ENCODE assay signal across 7 mouse cellular contexts in the genomic region with DNA sequence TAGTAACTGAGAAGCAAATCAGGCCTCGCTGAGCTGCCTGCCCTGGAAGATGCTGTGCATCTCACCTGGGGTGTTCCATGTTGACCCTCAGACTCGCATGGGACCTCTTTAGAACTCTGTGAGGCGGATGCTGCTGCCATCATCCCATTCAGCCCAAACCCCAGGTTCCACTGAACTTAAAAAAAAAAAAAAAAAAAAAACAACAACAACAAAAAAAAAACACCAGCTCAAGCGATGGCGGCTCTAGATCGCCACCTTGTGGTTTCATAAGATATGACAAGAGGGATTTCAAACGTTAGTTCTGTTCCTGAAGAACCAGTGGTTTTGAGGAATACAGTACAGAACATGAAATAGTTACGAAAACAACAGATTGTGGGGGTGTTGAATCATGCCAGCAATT. TPM values are rescaled to one million over a fixed set of nuclear protein-coding genes. Genes with fewer than 3 reads are reported as not detected.
DNase-seq lines count a peak whose midpoint lies in the region; ATAC-seq and TF ChIP-seq lines count a peak whose summit lies in the region.

No protein-coding gene starts in this region.

- no peak overlapping the region for H3K9ac ChIP-seq in CH12.LX (ENCODE audit: insufficient read depth, low read depth)
- H3K9ac ChIP-seq in neural tube, embryonic 15.5 days (replicated peaks) = no peak overlapping the region

- H3K4me2 ChIP-seq in CH12.LX (ENCODE audit: insufficient read depth, low read depth, poor library complexity, severe bottlenecking) = no peak overlapping the region
- no peak overlapping the region for H3K4me2 ChIP-seq in neural tube, embryonic 15.5 days

- peak; percentile 53 for DNase-seq in kidney, adult 2 months
- DNase-seq in kidney, adult 11 months = no peak
- peak; percentile 49 for DNase-seq in CH12.LX (ENCODE audit: extremely low read depth)
- peak; percentile 66 for DNase-seq in R1 (ENCODE audit: low read depth, low spot score)
- DNase-seq in fibroblast of lung, adult 2 months (ENCODE audit: low read depth) = peak; percentile 24
- DNase-seq in lung, postnatal 36 days = peak; percentile 45

- H3K27ac ChIP-seq in kidney, adult 2 months (ENCODE audit: insufficient read depth, low read depth, low read length) = no peak overlapping the region
- H3K27ac ChIP-seq in CH12.LX (ENCODE audit: insufficient read depth, low read depth) = no peak overlapping the region
- H3K27ac ChIP-seq in neural tube, embryonic 15.5 days (replicated peaks) = no peak overlapping the region

- peak; percentile 27 for TF ChIP-seq RAD21 in CH12.LX (IDR thresholded peaks at IDR 0.05; ENCODE audit: low read depth, low read length)

- no peaks in the 10 kb centered on the region for H3K9me3 ChIP-seq in CH12.LX (replicated peaks; ENCODE audit: low read length)
- no peaks in the 10 kb centered on the region for H3K9me3 ChIP-seq in neural tube, embryonic 15.5 days (replicated peaks)

- no peak; the same call in 1 of the 2 replicates for ATAC-seq in neural tube, embryonic 15.5 days (ENCODE audit: low FRiP score)

- 31% methylated on average over 8 of the region's 8 CpGs for WGBS in kidney, adult 2 months
- 26% methylated on average over 8 of the region's 8 CpGs for WGBS in neural tube, embryonic 15.5 days

- H3K27me3 ChIP-seq in kidney, adult 2 months (replicated peaks; ENCODE audit: control insufficient read depth, insufficient read depth, low read length) = no peaks in the 10 kb centered on the region
- no peaks in the 10 kb centered on the region for H3K27me3 ChIP-seq in CH12.LX (replicated peaks)
- no peaks in the 10 kb centered on the region for H3K27me3 ChIP-seq in neural tube, embryonic 15.5 days (replicated peaks)

- no peak for TF ChIP-seq POLR2A in kidney, adult 2 months (IDR thresholded peaks at IDR 0.05; ENCODE audit: low read depth, low read length)
- no peak for TF ChIP-seq POLR2A in CH12.LX (IDR thresholded peaks at IDR 0.05; ENCODE audit: low read depth, low read length)

- dilution Hi-C loops in CH12.LX (cut with MboI; ENCODE audit: extremely low pct_ligation_motif_present, extremely low pct_unique_long_range_greater_than_20kb, low sequenced_read_pairs) = no loop called here

- no peak for TF ChIP-seq EP300 in CH12.LX (IDR thresholded peaks at IDR 0.05; ENCODE audit: low read length)

- H3K36me3 ChIP-seq in kidney, adult 2 months (ENCODE audit: control insufficient read depth, insufficient read depth, low read length) = no peaks in the 10 kb centered on the region
- no peaks in the 10 kb centered on the region for H3K36me3 ChIP-seq in CH12.LX (replicated peaks in 1 of 2; ENCODE audit: control insufficient read depth in 1 of 2, insufficient read depth in 1 of 2, low read length in 1 of 2)
- H3K36me3 ChIP-seq in neural tube, embryonic 15.5 days = no peaks in the 10 kb centered on the region

- 0 out of 2 replicates have a peak, but pooled peaks cover 2% of the 10 kb centered on the region for H3K4me1 ChIP-seq in kidney, adult 2 months (ENCODE audit: control insufficient read depth, insufficient read depth, low read length)
- H3K4me1 ChIP-seq in CH12.LX (ENCODE audit: control insufficient read depth in 1 of 2, insufficient read depth in 2 of 2) = peaks cover 6 to 19% of the 10 kb centered on the region in 2 experiments; a peak in 3 of 4 replicates
- no peaks in the 10 kb centered on the region for H3K4me1 ChIP-seq in neural tube, embryonic 15.5 days

- in situ Hi-C loops in CH12.LX (cut with MboI; ENCODE audit: low pct_ligation_motif_present, low pct_unique_long_range_greater_than_20kb, low sequenced_read_pairs) = loop anchor here (10.0 kb wide), 1 partner anchor 233 kb away; no protein-coding TSS in a partner anchor

- no peaks in the 10 kb centered on the region for H3K79me2 ChIP-seq in CH12.LX (replicated peaks; ENCODE audit: control insufficient read depth, extremely low read depth, insufficient read depth, poor library complexity, severe bottlenecking)

- 0 out of 2 replicates have a peak, but pooled peaks have one; percentile 5 for TF ChIP-seq CTCF in kidney, adult 2 months (conservative IDR thresholded peaks at IDR 0.05; ENCODE audit: insufficient read depth, insufficient read length, low read depth, low read length)
- TF ChIP-seq CTCF in CH12.LX (conservative IDR thresholded peaks at IDR 0.05 in 1 of 2, IDR thresholded peaks at IDR 0.05 in 1 of 2; ENCODE audit: low read depth in 2 of 2, low read length in 2 of 2) = peak; percentile 38 to 58

- no peak overlapping the region for H3K4me3 ChIP-seq in kidney, adult 2 months (ENCODE audit: insufficient read depth, low read depth, low read length)
- H3K4me3 ChIP-seq in CH12.LX (replicated peaks in 1 of 3; ENCODE audit: low read depth in 2 of 3, low read length in 2 of 3, poor library complexity in 1 of 3) = no peak overlapping the region
- no peak overlapping the region for H3K4me3 ChIP-seq in neural tube, embryonic 15.5 days (replicated peaks)

TF ChIP-seq in CH12.LX, 34 proteins besides CTCF, POLR2A, EP300 and RAD21:
- TF ChIP-seq TBP (conservative IDR thresholded peaks at IDR 0.05; ENCODE audit: low read depth, low read length) (no peak), ZNF384 (IDR thresholded peaks at IDR 0.05; ENCODE audit: low read depth, low read length) (peak; percentile 94), IRF4 (IDR thresholded peaks at IDR 0.05; ENCODE audit: low read depth, low read length) (peak; percentile 81)

RNA-seq across cellular contexts. Expression of a gene that starts 22.2 kb away (rescaled TPM):
- 0.86 and 0.94 TPM in 2 replicates for polyA plus RNA-seq in kidney, adult 2 months (2012; rRNA removed)
- total RNA-seq in CH12.LX (2012; rRNA removed) (0.13 and 0.38 TPM in 2 replicates), CH12.LX (2014; rRNA removed) (0.11 and 0.24 TPM in 2 replicates)
- 0.46 and 0.51 TPM in 2 replicates for polyA plus RNA-seq in CH12.LX (2012; ENCODE audit: insufficient read length, low read depth)
- polyA plus RNA-seq in neural tube, embryonic 15.5 days (2015; fragmentation: Nextera tagmentation; extraction: Ambion mirVana) = 1.6 and 1.7 TPM in 2 replicates

RNA-seq across cellular contexts. Expression of a gene that starts 43.0 kb away (rescaled TPM):
- 16.5 and 16.6 TPM in 2 replicates for polyA plus RNA-seq in kidney, adult 2 months (2012; rRNA removed)
- total RNA-seq in CH12.LX (2012; rRNA removed) (27.3 and 28.5 TPM in 2 replicates), CH12.LX (2014; rRNA removed) (26.6 and 26.9 TPM in 2 replicates)
- polyA plus RNA-seq in CH12.LX (2012; ENCODE audit: insufficient read length, low read depth) = 24.1 and 28.4 TPM in 2 replicates
- polyA plus RNA-seq in neural tube, embryonic 15.5 days (2015; fragmentation: Nextera tagmentation; extraction: Ambion mirVana) = 11.0 and 11.9 TPM in 2 replicates

RNA-seq across cellular contexts. Expression of a gene that starts 43.3 kb away (rescaled TPM):
- polyA plus RNA-seq in kidney, adult 2 months (2012; rRNA removed) = 6.6 and 9.0 TPM in 2 replicates
- total RNA-seq in CH12.LX (2012; rRNA removed) (12.3 and 13.9 TPM in 2 replicates), CH12.LX (2014; rRNA removed) (21.9 TPM in 2 replicates)
- 13.3 and 15.9 TPM in 2 replicates for polyA plus RNA-seq in CH12.LX (2012; ENCODE audit: insufficient read length, low read depth)
- 27.6 and 28.9 TPM in 2 replicates for polyA plus RNA-seq in neural tube, embryonic 15.5 days (2015; fragmentation: Nextera tagmentation; extraction: Ambion mirVana)

RNA-seq across cellular contexts. Expression of a gene that starts 56.5 kb away (rescaled TPM):
- polyA plus RNA-seq in kidney, adult 2 months (2012; rRNA removed) = 51.4 and 57.7 TPM in 2 replicates
- total RNA-seq in CH12.LX (2012; rRNA removed) (90.1 and 100.0 TPM in 2 replicates), CH12.LX (2014; rRNA removed) (111 and 115 TPM in 2 replicates)
- polyA plus RNA-seq in CH12.LX (2012; ENCODE audit: insufficient read length, low read depth) = 150 TPM in 2 replicates
- polyA plus RNA-seq in neural tube, embryonic 15.5 days (2015; fragmentation: Nextera tagmentation; extraction: Ambion mirVana) = 137 and 161 TPM in 2 replicates
